Mouse (Mus musculus) kidney, adult 2 months (tissue): ENCODE measurements at regions not wholly inside any gene's neighbourhood (a gene's known extent, or its start where the extent isn't known, plus 50 kb on each side); places are given as distances from the start of the nearest gene placed in this dataset.

Experiments used
- CTCF ChIP-seq: fragments of 200-500 bp; conservative IDR thresholded peaks from 2 replicates; pipeline ENCODE4 v1.5.1; 2011; ENCODE audit warnings: low read depth, mild to moderate bottlenecking, control low read depth, low read length, moderate library complexity, mixed read lengths; ENCODE audit not compliant: insufficient read depth, insufficient read length
- POLR2A ChIP-seq: fragments of 200-500 bp; IDR thresholded peaks from one replicate; pipeline ENCODE4 v1.6.1; 2011; ENCODE audit warnings: low read depth, low read length, control low read depth

- TF ChIP-seq POLR2A (no peak), CTCF (no peak)
Measured at GRCm38 (mm10) chr19:23066726-23067125, 74.3 kb upstream of the Klf9 start.
